ENCODE assay signal across 21 mouse cellular contexts in the genomic region with DNA sequence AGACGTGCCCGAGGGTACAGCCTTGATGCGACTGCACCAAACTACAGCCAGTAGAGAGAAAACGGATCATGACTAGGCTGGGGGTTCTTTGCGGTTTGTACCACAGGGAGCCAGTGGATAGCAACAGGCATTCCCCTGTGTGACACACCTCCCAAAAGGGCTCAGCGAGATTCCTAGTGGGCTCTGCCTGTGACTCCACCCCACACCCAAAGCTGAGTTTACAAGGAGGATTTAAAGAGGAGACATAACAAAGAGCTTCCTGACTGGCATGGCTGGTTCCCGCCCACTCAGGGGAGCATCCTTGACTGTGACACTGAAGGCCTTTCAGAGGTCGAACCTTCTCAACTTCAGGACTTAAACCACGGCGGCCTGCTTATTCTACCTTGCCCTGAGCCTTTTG. TPM values are rescaled to one million over a fixed set of nuclear protein-coding genes. Genes with fewer than 3 reads are reported as not detected.
DNase-seq lines count a peak whose midpoint lies in the region; ATAC-seq and TF ChIP-seq lines count a peak whose summit lies in the region.
"Had no signal": no experiment of that assay in that cellular context is flagged by ENCODE, and none has a peak within 500 bp of the region (broad histone marks: within the 10 kb centered on the region; RNA-seq: fewer than 3 reads in every experiment).

No protein-coding gene starts in this region.

- H3K4me3 ChIP-seq in gastrocnemius, adult 2 months: no peak overlapping the region
- no peak overlapping the region for H3K4me3 ChIP-seq in lung, postnatal 0 days (ENCODE audit: low read depth, low read length)
- no peak overlapping the region for H3K4me3 ChIP-seq in lung, adult 2 months (replicated peaks; ENCODE audit: extremely low read depth, low read depth, low read length)
- no peak overlapping the region for H3K4me3 ChIP-seq in liver, embryonic 12.5 days
- no peak overlapping the region for H3K4me3 ChIP-seq in stomach, embryonic 16.5 days (replicated peaks; ENCODE audit: low read length)
- H3K4me3 ChIP-seq in hindbrain, embryonic 16.5 days (ENCODE audit: low read length): no peak overlapping the region
- H3K4me3 ChIP-seq: limb, embryonic 15.5 days; neural tube, embryonic 12.5 days had no signal

- H3K9ac ChIP-seq in lung, postnatal 0 days (replicated peaks; ENCODE audit: low read depth): no peak overlapping the region
- H3K9ac ChIP-seq in liver, embryonic 12.5 days: no peak overlapping the region
- H3K9ac ChIP-seq in stomach, embryonic 16.5 days (ENCODE audit: low read length): no peak overlapping the region
- H3K9ac ChIP-seq in hindbrain, embryonic 16.5 days (ENCODE audit: low read depth, low read length): no peak overlapping the region
- H3K9ac ChIP-seq: forebrain, postnatal 0 days; limb, embryonic 15.5 days; neural tube, embryonic 12.5 days had no signal

- H3K4me1 ChIP-seq in lung, postnatal 0 days (ENCODE audit: insufficient read depth, low read depth, low read length): 0 out of 2 replicates have a peak, but pooled peaks cover 4% of the 10 kb centered on the region
- H3K4me1 ChIP-seq in lung, adult 2 months (ENCODE audit: control insufficient read depth, insufficient read depth, low read length): peaks cover 3% of the 10 kb centered on the region
- peaks cover 11% of the 10 kb centered on the region; the same call in 1 of the 2 replicates for H3K4me1 ChIP-seq in liver, embryonic 12.5 days
- peaks cover 31% of the 10 kb centered on the region for H3K4me1 ChIP-seq in stomach, embryonic 16.5 days (ENCODE audit: control insufficient read depth, insufficient read depth, low read length)
- no peaks in the 10 kb centered on the region; the same call in 1 of the 2 replicates for H3K4me1 ChIP-seq in hindbrain, embryonic 16.5 days (ENCODE audit: control insufficient read depth, insufficient read depth, low read depth, low read length)
- H3K4me1 ChIP-seq: limb, embryonic 15.5 days had no signal

- H3K36me3 ChIP-seq in lung, postnatal 0 days (ENCODE audit: insufficient read depth, low read length): no peaks in the 10 kb centered on the region
- no peaks in the 10 kb centered on the region for H3K36me3 ChIP-seq in liver, embryonic 12.5 days
- no peaks in the 10 kb centered on the region for H3K36me3 ChIP-seq in stomach, embryonic 16.5 days (ENCODE audit: control insufficient read depth, insufficient read depth, low read length)
- H3K36me3 ChIP-seq in hindbrain, embryonic 16.5 days (ENCODE audit: control insufficient read depth, insufficient read depth, low read length): no peaks in the 10 kb centered on the region
- H3K36me3 ChIP-seq: limb, embryonic 15.5 days; neural tube, embryonic 12.5 days had no signal

- no peak for ATAC-seq in lung, postnatal 0 days
- no peak for ATAC-seq in liver, embryonic 12.5 days
- ATAC-seq in stomach, embryonic 16.5 days (ENCODE audit: insufficient read depth, low FRiP score): no peak
- ATAC-seq in hindbrain, embryonic 16.5 days: no peak
- ATAC-seq: CD4-positive, CD25-positive, alpha-beta regulatory T cell, adult 4 months had no signal

- no peak overlapping the region for H3K4me2 ChIP-seq in lung, postnatal 0 days (replicated peaks; ENCODE audit: low read depth, low read length)
- H3K4me2 ChIP-seq in liver, embryonic 12.5 days: no peak overlapping the region
- no peak overlapping the region for H3K4me2 ChIP-seq in stomach, embryonic 16.5 days (ENCODE audit: low read depth, low read length)
- no peak overlapping the region for H3K4me2 ChIP-seq in hindbrain, embryonic 16.5 days (ENCODE audit: low read length)
- H3K4me2 ChIP-seq: heart, embryonic 11.5 days; limb, embryonic 15.5 days; neural tube, embryonic 12.5 days had no signal

- 70% methylated on average over 10 of the region's 10 CpGs for WGBS in lung, postnatal 0 days
- WGBS in lung, adult 2 months: 77% methylated on average over 10 of the region's 10 CpGs
- 69% methylated on average over 10 of the region's 10 CpGs for WGBS in liver, embryonic 12.5 days (ENCODE audit: insufficient replicate concordance)
- 74% methylated on average over 10 of the region's 10 CpGs for WGBS in stomach, embryonic 16.5 days
- WGBS in hindbrain, embryonic 16.5 days: 79% methylated on average over 10 of the region's 10 CpGs

- no peaks in the 10 kb centered on the region for H3K9me3 ChIP-seq in lung, postnatal 0 days (ENCODE audit: low read length)
- H3K9me3 ChIP-seq in liver, embryonic 12.5 days (replicated peaks): no peaks in the 10 kb centered on the region
- no peaks in the 10 kb centered on the region for H3K9me3 ChIP-seq in stomach, embryonic 16.5 days (replicated peaks; ENCODE audit: control insufficient read depth, low read length)
- H3K9me3 ChIP-seq in hindbrain, embryonic 16.5 days (ENCODE audit: control insufficient read depth, low read length): no peaks in the 10 kb centered on the region
- H3K9me3 ChIP-seq: limb, embryonic 15.5 days; neural tube, embryonic 12.5 days had no signal

- intact Hi-C loops in gastrocnemius, adult 2 months (cut with DNase I): no loop called here

- TF ChIP-seq POLR2A in lung, adult 2 months (IDR thresholded peaks at IDR 0.05; ENCODE audit: borderline replicate concordance, extremely low read depth, low read depth, low read length): no peak

- TF ChIP-seq CTCF in gastrocnemius, adult 2 months (IDR thresholded peaks at IDR 0.05): no peak
- no peak for TF ChIP-seq CTCF in lung, postnatal 0 days (IDR thresholded peaks at IDR 0.05)
- no peak for TF ChIP-seq CTCF in lung, adult 2 months (IDR thresholded peaks at IDR 0.05; ENCODE audit: insufficient read depth, low read length)

- H3K27ac ChIP-seq in gastrocnemius, adult 2 months: peak overlapping the region; percentile 43; the same call in 1 of the 2 replicates
- H3K27ac ChIP-seq in lung, postnatal 0 days (ENCODE audit: low read length): peak overlapping the region; percentile 14; the same call in 1 of the 2 replicates
- H3K27ac ChIP-seq in liver, embryonic 12.5 days: peak overlapping the region; percentile 62
- H3K27ac ChIP-seq in stomach, embryonic 16.5 days (ENCODE audit: low read length): peak overlapping the region; percentile 0
- no peak overlapping the region for H3K27ac ChIP-seq in hindbrain, embryonic 16.5 days (ENCODE audit: low read depth, low read length)
- H3K27ac ChIP-seq: limb, embryonic 15.5 days; neural tube, embryonic 12.5 days had no signal

- H3K27me3 ChIP-seq in lung, postnatal 0 days (replicated peaks; ENCODE audit: insufficient read depth, low read length): no peaks in the 10 kb centered on the region
- H3K27me3 ChIP-seq in liver, embryonic 12.5 days (replicated peaks): peaks cover 10% of the 10 kb centered on the region
- H3K27me3 ChIP-seq in stomach, embryonic 16.5 days (ENCODE audit: control insufficient read depth, insufficient read depth, low read length): 0 out of 2 replicates have a peak, but pooled peaks cover 3% of the 10 kb centered on the region
- no peaks in the 10 kb centered on the region for H3K27me3 ChIP-seq in hindbrain, embryonic 16.5 days (replicated peaks; ENCODE audit: control insufficient read depth, insufficient read depth, low read length)

- TF ChIP-seq EP300 in lung, postnatal 0 days (IDR thresholded peaks at IDR 0.05): no peak

- DNase-seq in gastrocnemius, adult 2 months: no peak
- DNase-seq in gastrocnemius, adult 8-10 months (ENCODE audit: low spot score in 2 of 2): no peak
- DNase-seq in lung, postnatal 0 days (ENCODE audit: low spot score): no peak
- no peak for DNase-seq in lung, adult 2 months
- DNase-seq: cerebellum, adult 18-20 months; layer of hippocampus, adult 9-11 months; thymus, postnatal 14 days had no signal

RNA-seq across cellular contexts. Expression of gene Fads6, which starts 6.0 kb away (rescaled TPM):
- total RNA-seq in gastrocnemius, adult 2 months (2021): 1 to 10 TPM; 2.4 to 5.4 TPM
- 1 to 10 TPM; 2.7 to 5.7 (median 4.6) TPM for total RNA-seq in gastrocnemius, adult 8-10 months (2022)
- 0.17 and 0.24 TPM in 2 replicates for polyA plus RNA-seq in lung, postnatal 0 days (2015; fragmentation: Nextera tagmentation; extraction: Ambion mirVana)
- 2.8 and 3.8 TPM in 2 replicates for polyA plus RNA-seq in lung, adult 2 months (2012; rRNA removed)
- polyA plus RNA-seq in liver, embryonic 12.5 days (2016; fragmentation: Nextera tagmentation; extraction: Ambion mirVana): 2.2 and 2.4 TPM in 2 replicates
- polyA plus RNA-seq in stomach, embryonic 16.5 days (2015; fragmentation: Nextera tagmentation; extraction: Ambion mirVana): 1.6 and 1.7 TPM in 2 replicates
- 1.4 and 2.0 TPM in 2 replicates for polyA plus RNA-seq in hindbrain, embryonic 16.5 days (2015; fragmentation: Nextera tagmentation; extraction: Ambion mirVana)

RNA-seq across cellular contexts. Expression of gene Fdxr, which starts 14.7 kb away (rescaled TPM):
- 1 to 10 TPM; 2.9 to 4.4 TPM for total RNA-seq in gastrocnemius, adult 2 months (2021)
- 1 to 10 TPM; 2.4 to 4.1 (median 2.7) TPM for total RNA-seq in gastrocnemius, adult 8-10 months (2022)
- polyA plus RNA-seq in lung, postnatal 0 days (2015; fragmentation: Nextera tagmentation; extraction: Ambion mirVana): 6.9 and 7.9 TPM in 2 replicates
- 11.1 and 13.0 TPM in 2 replicates for polyA plus RNA-seq in lung, adult 2 months (2012; rRNA removed)
- polyA plus RNA-seq in liver, embryonic 12.5 days (2016; fragmentation: Nextera tagmentation; extraction: Ambion mirVana): 17.1 and 17.8 TPM in 2 replicates
- polyA plus RNA-seq in stomach, embryonic 16.5 days (2015; fragmentation: Nextera tagmentation; extraction: Ambion mirVana): 15.4 and 15.9 TPM in 2 replicates
- 21.2 and 22.5 TPM in 2 replicates for polyA plus RNA-seq in hindbrain, embryonic 16.5 days (2015; fragmentation: Nextera tagmentation; extraction: Ambion mirVana)

RNA-seq across cellular contexts. Expression of gene Otop2, which starts 15.5 kb away (rescaled TPM):
- total RNA-seq in gastrocnemius, adult 2 months (2021): not detected
- not detected for total RNA-seq in gastrocnemius, adult 8-10 months (2022)
- not detected in 2 replicates for polyA plus RNA-seq in lung, postnatal 0 days (2015; fragmentation: Nextera tagmentation; extraction: Ambion mirVana)
- polyA plus RNA-seq in lung, adult 2 months (2012; rRNA removed): 8.3 TPM in 1 of 2 replicates, not detected in the other
- not detected in 2 replicates for polyA plus RNA-seq in liver, embryonic 12.5 days (2016; fragmentation: Nextera tagmentation; extraction: Ambion mirVana)
- 1.9 and 2.5 TPM in 2 replicates for polyA plus RNA-seq in stomach, embryonic 16.5 days (2015; fragmentation: Nextera tagmentation; extraction: Ambion mirVana)
- polyA plus RNA-seq in hindbrain, embryonic 16.5 days (2015; fragmentation: Nextera tagmentation; extraction: Ambion mirVana): 0.06 and 0.18 TPM in 2 replicates
- total RNA-seq: forebrain, postnatal 0 days; gastrocnemius, postnatal 14 days; megakaryocyte, adult 5-6 weeks had no signal
- polyA plus RNA-seq: CD4-positive, CD25-positive, alpha-beta regulatory T cell, adult 4 months; embryonic facial prominence, embryonic 11.5 days; heart, embryonic 11.5 days; hindbrain, embryonic 11.5 days; intestine, embryonic 14.5 days; neural tube, embryonic 12.5 days had no signal

RNA-seq across cellular contexts. Expression of gene Grin2c, which starts 24.5 kb away (rescaled TPM):
- under 1 TPM in 1 of 2 experiments, not detected in 1; 0.06 TPM for total RNA-seq in gastrocnemius, adult 2 months (2021)
- total RNA-seq in gastrocnemius, adult 8-10 months (2022): under 1 TPM; 0.05 to 0.16 (median 0.14) TPM
- 0.11 TPM in 2 replicates for polyA plus RNA-seq in lung, postnatal 0 days (2015; fragmentation: Nextera tagmentation; extraction: Ambion mirVana)
- 4.8 and 6.5 TPM in 2 replicates for polyA plus RNA-seq in lung, adult 2 months (2012; rRNA removed)
- polyA plus RNA-seq in liver, embryonic 12.5 days (2016; fragmentation: Nextera tagmentation; extraction: Ambion mirVana): 0.51 and 0.62 TPM in 2 replicates
- not detected in 2 replicates for polyA plus RNA-seq in stomach, embryonic 16.5 days (2015; fragmentation: Nextera tagmentation; extraction: Ambion mirVana)
- polyA plus RNA-seq in hindbrain, embryonic 16.5 days (2015; fragmentation: Nextera tagmentation; extraction: Ambion mirVana): 0.60 and 0.72 TPM in 2 replicates
- total RNA-seq: gastrocnemius, postnatal 14 days; megakaryocyte, adult 5-6 weeks had no signal
- polyA plus RNA-seq: CD4-positive, CD25-positive, alpha-beta regulatory T cell, adult 4 months; intestine, embryonic 14.5 days had no signal

RNA-seq across cellular contexts. Expression of gene Ush1g, which starts 30.3 kb away (rescaled TPM):
- under 1 TPM; 0.61 to 0.81 TPM for total RNA-seq in gastrocnemius, adult 2 months (2021)
- under 1 TPM; 0.15 to 0.34 (median 0.24) TPM for total RNA-seq in gastrocnemius, adult 8-10 months (2022)
- polyA plus RNA-seq in lung, postnatal 0 days (2015; fragmentation: Nextera tagmentation; extraction: Ambion mirVana): not detected in 2 replicates
- polyA plus RNA-seq in lung, adult 2 months (2012; rRNA removed): 0.11 and 0.17 TPM in 2 replicates
- polyA plus RNA-seq in liver, embryonic 12.5 days (2016; fragmentation: Nextera tagmentation; extraction: Ambion mirVana): 0.25 and 0.32 TPM in 2 replicates
- polyA plus RNA-seq in stomach, embryonic 16.5 days (2015; fragmentation: Nextera tagmentation; extraction: Ambion mirVana): 0.62 and 0.76 TPM in 2 replicates
- 0.16 and 0.25 TPM in 2 replicates for polyA plus RNA-seq in hindbrain, embryonic 16.5 days (2015; fragmentation: Nextera tagmentation; extraction: Ambion mirVana)
- total RNA-seq: megakaryocyte, adult 5-6 weeks; midbrain, postnatal 0 days had no signal
- polyA plus RNA-seq: CD4-positive, CD25-positive, alpha-beta regulatory T cell, adult 4 months; embryonic facial prominence, embryonic 11.5 days had no signal
